Mouse (Mus musculus): ENCODE results near the gene Sc5d. TPM values are rescaled to one million over a fixed set of nuclear protein-coding genes. Genes with fewer than 3 reads are reported as not detected.

Sc5d gene
- total RNA-seq, 2 experiments from 2014 or later = 58.6 to 59.0 TPM

DNA sequence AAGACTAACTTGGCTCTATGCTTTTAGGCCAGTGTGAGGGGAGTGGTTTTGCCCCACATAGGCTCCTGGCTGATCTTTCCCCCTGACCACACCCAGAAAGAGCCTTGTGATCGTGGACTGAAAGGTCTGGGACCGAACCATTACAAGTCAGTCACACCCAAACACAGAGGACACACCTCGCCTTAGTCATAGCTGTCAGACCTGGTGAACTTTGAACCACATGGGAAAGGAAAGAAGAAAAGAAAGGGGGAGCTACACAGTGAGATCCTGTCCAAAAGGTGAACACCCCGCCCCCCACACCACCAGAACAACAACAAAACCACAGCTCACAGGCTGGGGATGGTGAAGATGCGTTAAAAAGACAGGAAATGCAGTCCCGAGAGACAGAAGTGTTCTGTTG is 14.9 kb downstream of the Sc5d start:
- DNase-seq = no peak

DNA sequence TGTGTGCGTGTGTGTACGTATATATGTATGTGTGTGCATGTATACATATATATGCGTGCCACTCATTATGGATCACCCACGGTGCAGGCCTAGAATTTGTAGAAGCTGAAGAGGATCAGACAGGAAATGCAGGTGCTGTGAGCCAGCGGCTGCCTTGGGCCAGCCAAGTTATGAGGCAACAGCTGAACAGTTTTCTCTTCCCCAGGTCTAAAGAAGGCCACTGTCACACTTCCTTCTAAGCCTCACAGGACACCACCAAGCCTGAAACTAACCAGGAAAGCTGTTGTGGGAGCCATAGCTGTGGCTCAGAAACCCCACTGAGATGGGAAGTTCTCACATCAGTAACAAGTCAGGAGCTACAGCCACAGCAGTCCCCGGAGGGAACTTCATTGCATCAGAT is 17.4 kb downstream of the Sc5d start:
- DNase-seq = no peak

DNA sequence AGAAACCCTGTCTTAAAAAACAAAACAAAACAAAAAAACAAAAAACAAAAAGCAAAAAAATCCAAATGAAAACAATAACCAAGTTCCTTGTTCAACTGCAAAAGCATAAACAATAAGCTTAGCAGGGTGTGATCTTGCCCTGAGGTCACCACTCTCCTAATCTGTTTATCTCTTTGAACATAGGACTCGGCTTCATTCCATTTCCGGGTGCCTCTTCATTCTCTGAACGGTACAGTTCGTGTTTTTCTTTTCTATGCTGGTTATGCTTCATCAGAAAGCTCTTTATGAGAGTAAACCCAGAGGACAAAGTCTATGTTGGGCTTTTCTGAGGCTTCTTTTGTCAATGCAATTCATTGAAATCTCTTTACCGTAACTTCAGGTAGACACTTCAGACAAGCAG is 19.9 kb downstream of the Sc5d start:
- no peak for DNase-seq

DNA sequence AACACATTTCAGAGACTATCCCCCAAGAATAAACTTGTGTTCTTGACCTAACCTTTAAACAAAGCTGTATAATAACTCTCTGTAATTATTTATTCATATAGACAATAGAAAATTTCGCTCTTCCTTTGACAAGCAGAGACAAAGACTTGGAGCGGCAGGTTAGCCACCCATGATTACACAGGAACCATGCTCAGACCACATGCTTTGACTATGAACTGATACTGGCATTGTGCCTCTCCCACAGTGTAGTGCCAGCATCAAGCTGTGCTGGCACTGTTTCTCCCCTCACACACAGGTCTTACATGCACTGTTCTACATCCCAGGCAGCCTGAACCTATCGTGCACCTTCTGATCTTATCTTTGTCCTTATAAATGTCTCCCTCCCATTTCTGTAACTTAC is 23.0 kb downstream of the Sc5d start:
- no peak for DNase-seq

DNA sequence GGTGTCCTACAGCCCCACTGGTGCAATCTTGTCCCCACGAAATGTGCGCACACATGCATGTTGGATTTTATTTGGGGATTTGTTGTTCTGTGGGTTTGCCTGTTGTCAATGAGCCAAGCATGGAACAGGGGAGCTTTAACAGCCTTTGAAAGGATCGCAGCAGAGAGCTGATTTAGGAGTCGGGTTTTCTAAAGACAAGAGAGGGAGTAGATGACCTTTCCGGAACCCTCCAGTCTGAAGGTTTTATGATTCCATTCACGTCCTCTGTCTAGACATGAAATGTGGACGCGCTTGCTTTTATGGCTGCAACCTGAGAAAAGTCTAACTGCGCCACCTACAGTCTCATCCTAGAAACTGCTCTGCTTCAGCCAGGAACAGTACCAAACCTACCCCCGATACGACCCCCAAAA is 23.5 kb downstream of the Sc5d start:
- peak; percentile 44 to 69 for DNase-seq

DNA sequence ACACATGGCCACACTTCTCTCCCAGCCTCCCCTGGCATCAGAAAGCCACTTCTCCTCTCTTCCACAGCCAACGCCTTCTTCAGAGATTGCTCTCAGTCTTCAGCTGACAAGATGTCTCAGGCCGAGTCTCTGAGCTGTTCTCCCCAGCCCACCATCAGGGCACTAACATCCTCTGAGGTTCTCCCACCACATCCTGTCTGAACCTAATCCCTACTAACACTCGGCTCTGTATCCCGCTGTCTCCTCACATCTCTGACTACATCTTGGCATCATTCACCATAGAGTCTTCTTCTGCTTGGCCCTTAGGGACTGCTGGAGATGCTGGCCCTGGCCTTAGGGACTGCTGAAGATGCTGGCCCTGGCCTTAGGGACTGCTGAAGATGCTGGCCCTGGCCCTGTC is 25.2 kb downstream of the Sc5d start:
- DNase-seq = no peak

DNA sequence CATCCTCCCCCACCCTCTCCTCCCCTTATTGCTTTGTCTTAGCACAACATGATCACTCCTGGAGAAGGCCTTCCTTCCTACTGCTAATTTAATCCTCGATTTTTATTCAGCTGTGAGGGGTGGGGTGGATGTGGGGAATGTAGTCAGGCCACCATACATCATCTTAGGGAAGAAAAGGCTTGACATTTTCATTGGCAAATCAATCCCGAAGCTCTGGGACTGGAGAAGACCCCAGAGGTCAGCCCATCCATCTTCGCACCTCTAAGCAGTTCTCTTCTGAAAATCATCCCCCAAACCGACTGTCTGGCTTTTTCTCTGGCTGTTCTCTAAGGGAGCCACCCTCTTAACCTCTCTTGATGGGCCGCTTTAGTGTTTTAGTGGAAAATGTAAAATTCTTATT is 32.9 kb downstream of the Sc5d start:
- no peak for DNase-seq

DNA sequence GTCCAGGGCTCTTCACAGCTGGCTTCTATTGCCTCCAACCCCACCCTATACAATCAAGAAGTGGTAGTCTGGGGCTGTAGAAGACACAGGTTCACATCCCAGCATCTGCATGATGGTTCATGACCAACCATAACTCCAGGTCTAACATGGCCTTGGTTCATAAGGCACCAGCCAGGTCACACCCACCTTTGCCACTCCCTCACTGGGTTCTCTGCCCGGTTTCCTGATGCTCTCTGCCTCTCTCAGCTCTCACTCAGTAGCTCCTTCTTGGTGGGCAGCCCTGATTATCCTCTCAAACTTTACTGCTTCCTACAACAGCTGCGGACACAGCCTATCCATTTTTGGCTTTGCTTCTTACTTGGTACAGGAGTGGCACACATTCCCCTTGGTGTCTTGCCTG is 33.7 kb downstream of the Sc5d start:
- DNase-seq = no peak

DNA sequence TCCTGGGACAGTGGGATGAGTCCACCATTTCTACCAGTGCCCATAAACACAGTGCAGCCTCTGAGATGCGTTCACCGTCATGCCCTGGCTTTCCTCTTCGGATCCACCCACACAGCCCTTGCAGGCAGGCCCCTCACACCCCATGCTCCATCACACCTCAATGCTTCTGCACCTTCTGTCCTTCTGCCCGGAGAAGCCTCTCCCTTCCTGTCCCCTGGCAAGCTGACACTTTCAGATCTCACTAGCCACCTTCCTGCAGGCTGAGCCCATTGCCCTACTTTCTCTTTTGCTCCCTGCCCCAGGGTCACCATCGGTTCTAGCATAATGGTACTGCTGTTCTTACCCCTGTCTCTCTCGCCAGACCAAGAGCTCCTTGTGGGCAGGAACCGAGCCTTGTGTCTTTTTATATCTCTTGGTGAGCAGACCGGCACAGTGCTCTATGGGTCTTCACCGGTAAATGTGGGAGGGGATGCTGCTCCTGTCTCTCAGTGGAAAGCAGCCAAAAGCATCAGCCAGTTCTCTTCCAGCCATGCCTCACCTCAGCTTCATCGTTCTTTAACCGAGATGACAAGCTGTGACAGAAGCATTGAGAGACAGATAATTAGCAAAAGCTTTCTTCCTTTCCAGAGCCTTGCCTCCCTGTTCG is 34.5 kb downstream of the Sc5d start:
- DNase-seq = no peak

DNA sequence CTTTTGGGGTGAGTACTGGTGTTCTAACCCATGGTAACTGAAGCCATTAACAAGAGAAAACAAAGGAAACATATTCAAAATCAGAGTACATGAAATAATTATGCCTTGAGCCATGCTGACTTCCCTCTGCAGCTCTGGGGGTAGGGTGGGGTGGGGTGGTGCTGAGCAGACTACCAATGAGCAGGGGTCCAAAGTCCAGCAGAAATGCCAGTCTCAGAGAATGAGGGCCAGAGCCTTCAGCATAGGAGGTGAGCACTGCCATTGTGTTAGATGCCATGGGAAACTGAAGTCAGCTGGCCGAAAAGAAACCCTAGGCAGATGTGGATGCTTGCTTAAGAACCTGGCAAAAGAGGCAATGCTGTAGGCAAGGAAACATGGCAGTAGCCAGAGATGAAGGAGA is 36.3 kb downstream of the Sc5d start:
- no peak for DNase-seq

DNA sequence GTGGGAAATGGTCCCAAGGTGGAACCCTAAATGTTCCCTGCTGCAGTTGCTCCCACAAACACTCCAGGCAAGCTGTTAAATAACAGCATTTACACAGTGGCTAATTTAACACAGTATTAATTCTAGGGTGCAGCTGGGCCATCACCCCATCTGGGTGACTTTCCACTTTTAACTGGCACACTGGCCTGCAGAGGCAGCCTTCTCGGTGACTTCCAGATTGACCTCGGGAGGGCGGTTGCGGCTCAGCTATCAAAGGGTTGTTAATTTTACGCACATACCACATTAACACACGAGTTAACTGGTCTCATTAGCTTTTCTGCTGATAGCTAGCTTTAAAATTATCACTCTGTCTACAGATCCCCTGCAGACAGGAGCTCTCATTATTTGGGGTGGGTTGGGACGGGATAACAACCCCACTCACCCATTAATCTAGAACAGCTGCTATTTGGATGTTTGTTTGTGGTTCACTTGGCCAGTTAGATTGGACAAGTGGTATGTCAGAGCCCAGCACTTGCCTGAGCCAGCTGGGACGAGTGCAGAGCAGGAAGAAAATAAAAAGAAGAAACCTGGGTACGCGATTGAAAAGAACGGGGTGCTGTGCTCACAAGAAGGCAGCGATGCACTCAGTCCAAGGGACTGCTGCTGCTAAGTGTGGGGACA is 44.9 kb downstream of the Sc5d start:
- DNase-seq = no peak

DNA sequence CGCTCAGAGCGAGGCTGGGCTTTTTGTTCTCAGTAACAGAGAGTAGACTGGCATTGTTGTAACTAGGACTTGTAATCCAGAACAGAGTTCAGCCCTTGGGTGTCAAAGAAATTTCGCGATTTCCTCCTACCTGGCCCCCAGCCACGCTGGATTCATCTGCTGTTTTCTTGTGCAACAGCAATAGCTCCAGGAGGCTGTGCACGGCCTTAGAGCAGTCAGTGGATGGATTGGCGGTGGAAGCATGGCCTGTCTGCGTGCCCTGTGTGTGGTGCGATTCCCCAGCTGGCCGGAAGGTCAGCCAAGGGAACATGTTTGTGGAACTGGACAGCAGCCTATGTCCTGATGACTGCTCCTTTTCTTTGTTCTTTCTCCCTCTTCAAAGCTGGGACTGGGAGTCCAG is 46.4 kb downstream of the Sc5d start:
- no peak for DNase-seq

DNA sequence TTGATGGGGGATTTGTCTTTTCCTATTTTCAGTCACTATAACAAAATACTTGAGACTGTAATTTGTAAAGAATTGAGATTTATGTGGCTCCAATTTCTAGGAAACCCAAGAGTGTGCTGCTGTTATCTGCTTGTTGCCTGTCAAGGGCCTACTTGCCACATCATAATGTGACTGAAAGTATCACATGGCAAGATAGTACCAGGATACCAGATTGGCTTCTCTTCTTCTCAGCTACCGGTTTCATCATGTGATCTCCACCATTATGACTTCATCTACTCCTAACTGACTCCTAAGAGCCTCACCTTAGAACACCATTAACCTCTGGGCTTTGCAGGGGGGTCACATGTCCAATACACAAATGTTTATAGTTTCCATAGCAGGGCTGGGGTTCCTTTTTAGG is 49.9 kb downstream of the Sc5d start:
- DNase-seq = no peak

DNA sequence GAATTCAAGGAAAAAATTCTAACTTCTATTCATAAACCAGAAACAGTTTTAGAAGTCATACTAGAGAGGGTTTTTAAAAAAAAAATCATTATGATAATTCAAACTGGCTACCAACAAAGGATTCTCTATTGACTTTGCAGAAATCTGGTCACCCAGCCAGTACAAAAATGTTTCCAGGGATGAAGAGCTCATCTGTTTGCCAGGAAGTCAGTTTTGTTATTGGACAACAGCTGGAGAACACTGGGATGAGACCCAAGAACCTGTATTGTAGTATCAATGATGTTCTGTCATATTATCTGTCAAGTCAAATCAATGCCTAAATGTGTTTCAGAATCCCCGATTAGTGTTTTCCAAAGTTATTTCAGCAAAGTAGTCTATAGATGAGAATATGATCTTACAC is 50.9 kb downstream of the Sc5d start:
- no peak for DNase-seq

DNA sequence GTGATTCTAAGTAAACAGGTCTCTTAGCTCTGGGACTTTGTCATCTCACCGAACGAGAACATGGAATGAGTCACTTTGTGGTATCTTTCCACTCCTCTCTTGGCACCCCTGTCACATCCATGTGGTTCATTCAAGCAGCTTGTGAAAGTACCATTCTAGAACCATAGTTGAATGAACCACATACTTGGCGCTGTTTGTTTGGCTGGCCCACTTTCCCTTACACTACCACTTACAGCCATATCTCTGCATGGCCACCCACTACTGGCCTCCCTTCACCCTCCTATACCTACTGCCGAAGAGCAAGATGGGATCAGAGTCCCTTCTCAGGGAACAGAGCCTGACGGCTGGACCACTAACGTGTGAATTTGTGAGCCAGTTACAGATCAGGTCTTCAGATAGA is 54.4 kb downstream of the Sc5d start:
- peak in 1 of 2 experiments; percentile 10 for DNase-seq

DNA sequence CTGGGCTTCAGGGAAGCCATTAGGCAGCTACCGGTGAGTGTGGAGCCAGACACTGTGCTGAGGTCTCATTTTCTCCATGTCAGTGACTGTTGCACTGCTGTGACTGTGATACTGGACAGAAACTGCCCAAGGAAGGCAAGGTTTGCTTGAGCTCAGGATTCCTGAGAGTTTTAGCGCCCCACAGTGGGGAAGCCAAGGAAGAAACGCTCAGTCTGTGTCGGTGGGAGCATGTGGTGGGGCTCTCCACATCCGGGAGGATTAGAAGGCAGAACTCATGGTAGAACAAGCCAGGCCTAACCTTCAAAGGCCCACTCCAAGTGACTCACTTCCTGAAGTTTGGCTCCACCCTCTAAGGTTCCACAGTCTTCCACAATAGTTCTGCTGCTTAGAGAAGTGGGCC is 55.6 kb downstream of the Sc5d start:
- DNase-seq = peak in 1 of 2 experiments; percentile 50

DNA sequence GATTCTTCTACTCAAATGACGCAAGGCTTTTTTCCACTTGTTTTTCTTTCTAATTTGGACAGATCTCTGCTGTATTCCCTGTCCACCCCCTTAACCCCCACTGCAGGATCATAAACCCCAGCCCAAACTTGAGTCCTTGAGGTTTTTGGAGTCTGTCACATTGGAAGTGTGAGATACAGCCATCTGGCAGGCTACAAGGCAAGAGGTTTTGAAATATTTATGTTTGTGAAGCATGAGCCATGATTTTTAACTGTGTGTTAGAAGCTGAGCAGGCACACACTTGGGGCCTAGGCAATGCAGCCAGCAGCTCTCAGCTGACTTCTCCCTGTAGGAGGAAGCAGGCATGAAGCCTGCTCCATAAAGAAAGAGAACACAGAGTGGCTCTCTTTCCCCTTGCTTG is 57.3 kb downstream of the Sc5d start:
- no peak for DNase-seq

DNA sequence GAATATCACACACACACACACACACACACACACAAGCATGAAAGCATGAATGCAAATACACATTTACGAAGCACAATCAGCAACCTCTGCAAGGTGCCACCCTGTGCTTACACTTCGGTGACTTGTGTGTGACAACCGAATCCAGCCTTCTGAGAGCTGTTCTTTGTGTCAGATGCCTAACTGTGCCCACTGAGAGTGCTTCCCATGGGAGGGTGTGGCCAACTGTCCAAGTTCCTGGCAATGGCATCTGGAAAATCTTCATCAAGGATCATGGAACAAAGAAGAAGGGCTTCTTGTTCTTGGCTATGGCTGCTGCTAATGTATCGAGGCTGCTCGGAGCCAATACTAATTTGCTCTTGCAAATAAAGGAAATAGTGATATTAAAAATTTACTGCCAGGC is 61.8 kb downstream of the Sc5d start:
- no peak for DNase-seq

Other genes starting within 250 kb of the Sc5d start
- gene Sorl1, start 140.0 kb downstream of the Sc5d start, total RNA-seq (2021) = 100 to 1,000 TPM; 192 to 196 TPM
- gene Tecta, start 135.7 kb upstream of the Sc5d start, total RNA-seq (2021) = under 1 TPM; 0.48 to 0.55 TPM
- 10 to 100 TPM; 56.4 to 59.3 TPM for gene Tbcel, start 243.6 kb upstream of the Sc5d start, total RNA-seq (2021)

Data from layer of hippocampus, postnatal 36 days (tissue).